Mouse (Mus musculus): ENCODE results near the gene Rfx2. TPM values are rescaled to one million over a fixed set of nuclear protein-coding genes. Genes with fewer than 3 reads are reported as not detected.
A peak's percentile ranks its signal among the peaks of the same experiment; 100 is the strongest.

The Rfx2 gene
- total RNA-seq, 2 experiments from 2014 or later, result 101 to 105 TPM

DNA sequence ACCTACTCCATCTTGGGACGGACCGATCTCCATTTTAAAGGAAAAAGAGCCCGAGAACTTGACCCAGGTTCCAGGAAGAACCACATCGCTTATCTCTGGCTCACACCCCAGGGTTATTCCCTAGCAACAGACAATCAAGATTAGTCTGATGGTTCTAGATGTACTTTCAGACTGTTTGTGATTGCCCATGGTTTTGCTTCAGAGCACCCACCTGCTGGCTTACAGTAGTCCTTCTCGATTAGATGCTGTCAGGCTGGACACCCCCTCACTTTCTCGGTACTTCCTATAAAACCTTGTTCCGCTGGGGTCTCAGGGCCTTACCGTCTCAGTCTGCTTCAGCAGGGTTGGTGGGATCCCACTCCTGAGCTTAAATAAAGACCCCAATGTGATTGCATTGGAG is 5.5 kb upstream of the Rfx2 start:
- no peak for ATAC-seq (replicated peaks; ENCODE audit: low FRiP score, poor library complexity, severe bottlenecking)

DNA sequence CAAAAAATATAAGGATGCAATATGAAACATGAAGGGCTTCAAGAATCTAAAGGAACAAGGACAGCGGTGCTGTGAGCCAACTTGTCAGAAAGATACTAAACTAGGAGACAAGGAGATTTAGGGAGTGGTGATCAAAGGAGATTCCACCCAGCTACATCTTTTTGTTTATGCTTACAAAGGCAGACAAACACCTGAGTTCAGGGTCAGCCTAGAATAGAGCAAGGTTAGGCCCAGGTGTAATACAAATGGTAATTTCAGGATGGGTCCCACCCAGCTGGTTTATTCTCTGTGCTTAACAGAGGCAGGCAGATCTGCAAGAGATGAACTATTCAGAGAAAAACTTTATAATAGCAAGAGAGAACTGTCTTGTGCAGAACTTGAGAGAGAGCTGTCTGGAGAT is 2.6 kb upstream of the Rfx2 start:
- no peak for ATAC-seq (replicated peaks; ENCODE audit: low FRiP score, poor library complexity, severe bottlenecking)

DNA sequence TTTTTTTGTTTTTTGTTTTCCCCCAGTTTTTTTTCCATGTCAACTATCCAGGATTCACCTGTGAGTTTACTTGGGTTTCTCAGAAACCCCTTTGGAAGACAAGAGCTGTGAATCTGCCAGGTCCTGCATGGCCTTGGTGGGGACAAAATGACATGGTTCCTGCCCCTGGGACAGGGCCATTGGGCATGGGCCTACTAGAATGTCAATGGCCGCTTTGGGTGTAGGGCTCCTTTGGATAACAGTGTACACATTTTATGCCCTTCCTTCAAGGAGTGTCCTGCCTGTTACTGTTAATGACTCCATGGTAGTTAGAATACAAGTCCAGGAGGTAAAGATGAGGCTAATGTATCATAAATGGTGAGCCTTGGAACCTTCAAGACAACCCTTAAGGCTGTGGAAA is 2.1 kb upstream of the Rfx2 start:
- ATAC-seq (replicated peaks; ENCODE audit: low FRiP score, poor library complexity, severe bottlenecking), result no peak

DNA sequence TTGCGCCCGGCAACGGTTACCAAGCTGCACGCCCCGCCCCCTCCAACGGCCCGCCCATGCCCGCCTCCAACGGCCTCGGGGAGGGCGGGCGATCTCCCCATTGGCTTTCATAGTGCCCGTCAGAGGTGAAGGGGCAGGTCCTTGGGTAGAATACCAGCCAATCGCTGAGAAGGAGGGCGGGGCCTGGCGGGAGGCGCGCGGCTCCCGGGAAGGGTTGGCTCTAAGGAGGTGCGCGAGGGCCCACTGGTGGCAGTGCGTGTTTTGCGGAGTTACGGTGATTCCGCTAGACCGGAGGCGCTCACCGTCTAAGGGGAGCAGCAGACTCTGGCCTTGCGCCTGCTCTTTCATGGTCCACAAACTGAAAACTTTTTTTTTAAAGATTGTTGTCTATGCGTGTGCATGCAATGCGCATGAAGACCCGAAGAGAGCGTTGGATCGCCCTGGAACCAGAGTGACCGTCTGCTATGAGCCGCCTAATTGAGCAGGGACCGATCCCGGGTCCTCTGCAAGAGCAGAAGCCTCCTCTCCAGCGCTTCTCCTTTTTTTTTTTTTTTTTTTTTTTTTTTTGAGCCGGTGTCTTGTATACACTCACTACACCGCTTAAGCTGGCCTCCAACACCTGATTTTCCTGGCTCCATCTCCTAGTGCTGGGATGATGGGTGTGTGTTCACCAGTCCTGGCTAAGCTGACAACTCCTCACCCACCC is 451 bp upstream of the Rfx2 start:
- peak; percentile 80 for ATAC-seq (replicated peaks; ENCODE audit: low FRiP score, poor library complexity, severe bottlenecking)

DNA sequence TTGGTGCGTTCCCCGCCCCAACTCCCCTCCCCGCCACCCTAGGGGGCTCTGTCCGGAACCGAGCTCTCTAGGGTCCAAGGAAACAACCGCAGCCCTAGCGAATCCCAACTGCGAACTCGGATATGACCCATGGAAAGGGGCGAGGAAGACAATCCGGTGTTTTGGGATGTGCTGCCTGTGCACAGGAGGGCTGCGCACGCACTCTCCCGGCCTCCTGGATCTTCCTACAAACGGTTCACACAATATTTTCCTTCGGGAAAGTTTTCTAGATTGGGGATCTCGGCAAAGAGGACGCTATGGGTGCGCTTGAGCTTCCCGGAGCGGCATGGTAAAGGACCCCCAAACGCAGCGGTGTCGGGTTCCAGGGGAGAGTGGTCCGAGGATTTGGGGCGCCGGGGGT is 1.0 kb downstream of the Rfx2 start:
- no peak for ATAC-seq (replicated peaks; ENCODE audit: low FRiP score, poor library complexity, severe bottlenecking)

DNA sequence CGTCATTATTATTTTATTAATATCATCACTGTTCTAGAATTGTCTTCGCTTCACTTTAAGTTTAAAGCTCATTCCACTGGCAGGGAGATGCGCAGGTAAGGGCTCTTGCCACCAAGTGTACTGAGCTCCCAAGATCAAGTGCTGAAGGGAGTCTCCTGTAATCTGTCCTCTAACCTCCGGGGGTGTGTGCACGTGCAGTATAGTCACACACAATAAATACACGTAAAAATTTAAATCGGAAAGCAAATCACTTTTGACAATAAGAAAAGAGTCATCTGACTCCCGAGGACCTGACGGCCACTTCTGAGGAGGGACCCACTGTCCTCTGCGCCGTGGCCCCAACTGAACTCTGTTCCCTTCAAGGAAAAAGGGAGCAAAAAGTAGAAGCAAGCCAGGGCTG is 1.6 kb downstream of the Rfx2 start:
- ATAC-seq (replicated peaks; ENCODE audit: low FRiP score, poor library complexity, severe bottlenecking), result no peak

DNA sequence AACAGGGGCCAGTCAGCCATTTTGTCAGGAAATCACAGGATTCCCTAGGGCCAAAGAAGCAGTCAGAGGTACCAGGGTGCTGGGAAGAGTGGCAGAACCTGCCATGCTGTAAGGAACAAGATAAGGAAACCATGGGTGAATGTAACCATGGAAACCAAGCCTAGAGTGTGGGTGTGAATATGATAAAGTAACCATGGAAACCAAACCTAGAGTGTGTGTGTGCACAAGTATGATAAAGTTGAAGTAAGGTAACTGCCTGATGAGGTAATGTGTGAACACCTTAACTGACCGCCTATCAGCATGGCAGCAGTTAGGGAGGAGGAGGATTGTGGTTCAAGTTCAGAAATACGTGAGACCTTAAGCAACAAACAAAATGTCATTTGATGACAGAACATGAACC is 4.1 kb downstream of the Rfx2 start:
- ATAC-seq (replicated peaks; ENCODE audit: low FRiP score, poor library complexity, severe bottlenecking), result peak; percentile 67

DNA sequence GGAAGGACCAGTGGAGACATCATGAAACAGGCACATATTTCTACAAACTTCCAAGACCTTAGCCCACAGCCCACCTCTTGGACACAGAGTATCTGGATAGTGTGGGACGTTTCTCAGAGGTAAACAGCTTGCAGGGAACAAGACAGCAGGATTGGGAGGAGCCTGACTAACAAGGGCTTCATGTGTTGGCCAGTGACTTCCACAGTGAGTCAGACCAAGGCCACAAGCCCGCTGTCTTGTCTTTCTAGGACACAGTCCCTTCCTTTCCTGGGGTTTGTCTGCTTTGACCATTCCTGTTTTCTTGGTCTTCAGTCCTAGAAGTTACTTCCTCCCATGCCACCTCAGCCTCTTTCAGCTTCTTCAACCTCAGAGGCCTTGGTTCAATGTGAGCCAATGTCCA is 7.5 kb downstream of the Rfx2 start:
- no peak for ATAC-seq (replicated peaks; ENCODE audit: low FRiP score, poor library complexity, severe bottlenecking)

DNA sequence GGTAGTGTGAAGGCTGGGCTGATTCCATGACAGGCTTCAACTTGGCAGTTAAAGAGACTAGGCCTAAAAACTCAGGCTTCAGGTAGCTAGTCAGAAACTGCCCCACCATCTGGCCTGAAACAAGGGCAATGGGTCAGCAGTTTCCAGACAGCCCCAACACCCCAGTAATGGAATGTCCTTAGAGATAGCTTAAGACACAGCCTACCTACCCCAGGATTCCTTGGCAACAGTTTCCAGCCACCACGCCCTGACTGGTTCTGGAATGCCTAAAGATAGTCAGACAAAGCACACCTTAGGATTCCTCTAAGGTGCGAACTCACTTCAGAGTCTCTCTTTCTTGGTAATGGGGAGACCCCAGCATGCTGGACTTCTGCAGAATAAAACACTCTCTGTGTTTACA is 8.4 kb downstream of the Rfx2 start:
- no peak for ATAC-seq (replicated peaks; ENCODE audit: low FRiP score, poor library complexity, severe bottlenecking)

DNA sequence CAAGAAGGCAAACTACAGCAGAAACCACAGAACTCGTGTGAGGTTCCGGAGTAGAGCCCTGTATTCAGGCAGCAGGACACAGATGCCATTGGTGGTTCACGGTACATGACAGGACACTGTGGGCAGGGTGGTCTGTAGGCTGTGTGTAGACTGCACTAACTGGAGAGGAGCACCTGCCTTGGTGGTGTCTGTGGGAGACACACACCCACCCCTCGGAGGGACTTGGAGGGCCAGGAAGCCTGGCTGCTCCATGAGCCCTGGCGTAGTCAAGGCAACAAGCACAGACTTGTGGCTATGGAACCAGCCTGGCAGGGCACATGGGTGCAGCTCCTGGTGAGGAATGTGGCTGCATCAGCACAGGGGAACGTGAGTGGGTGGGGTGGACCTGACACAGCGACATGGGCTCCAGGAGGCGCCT is 11.1 kb downstream of the Rfx2 start:
- peak; percentile 39; the same call in 1 of the 2 replicates for ATAC-seq (replicated peaks; ENCODE audit: low FRiP score, poor library complexity, severe bottlenecking)

DNA sequence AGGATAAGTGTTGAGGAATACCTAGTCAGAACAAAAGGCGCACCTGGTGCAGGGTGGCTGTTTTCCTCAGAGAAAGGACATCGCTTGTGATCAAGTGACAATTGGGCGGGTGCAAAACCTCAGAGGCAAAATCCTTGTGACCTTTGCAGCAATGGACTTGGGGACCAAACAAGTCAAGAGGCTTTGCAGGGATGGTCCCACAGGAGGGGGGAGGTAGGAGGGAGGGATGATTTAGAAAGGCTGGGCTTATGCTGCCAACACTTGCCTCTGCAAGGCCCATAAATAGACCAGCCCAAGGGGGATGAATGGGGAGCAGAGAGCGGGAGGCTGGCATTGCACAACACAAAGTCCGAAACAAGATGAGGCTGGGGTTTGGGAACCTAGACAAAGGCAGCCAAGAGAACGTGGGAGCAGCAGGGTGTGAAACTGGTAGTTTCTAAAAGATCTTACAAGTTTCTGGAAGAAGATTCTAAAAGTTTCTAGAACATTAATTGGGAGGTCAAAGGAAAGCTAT is 11.7 kb downstream of the Rfx2 start:
- no peak for ATAC-seq (replicated peaks; ENCODE audit: low FRiP score, poor library complexity, severe bottlenecking)

DNA sequence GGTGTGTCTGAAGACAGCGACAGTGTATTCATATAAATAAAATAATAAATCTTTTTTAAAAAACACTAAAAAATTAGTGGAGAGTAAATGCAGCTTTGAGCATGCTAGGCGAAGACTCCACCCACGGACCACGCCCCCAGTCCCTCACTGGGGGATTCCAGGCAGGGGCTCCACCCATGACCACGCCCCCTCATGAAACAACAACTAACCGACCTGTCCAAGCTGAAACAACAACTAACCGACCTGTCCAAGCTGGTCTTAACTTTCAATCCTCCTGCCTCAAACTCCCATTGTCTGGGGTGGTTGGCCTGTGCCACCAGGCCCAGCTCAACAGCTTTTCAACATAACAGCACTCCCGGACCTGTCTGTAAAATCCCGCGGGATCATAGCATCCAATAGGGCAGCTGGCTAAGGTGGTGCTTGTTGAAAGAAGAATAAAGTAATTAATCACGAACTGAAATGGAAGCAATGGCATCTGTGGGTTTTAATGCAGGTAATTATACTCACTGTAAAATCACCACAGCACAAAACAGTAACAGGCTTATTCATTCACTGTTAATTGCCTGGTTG is 12.7 kb downstream of the Rfx2 start:
- ATAC-seq (replicated peaks; ENCODE audit: low FRiP score, poor library complexity, severe bottlenecking), result peak; percentile 68

DNA sequence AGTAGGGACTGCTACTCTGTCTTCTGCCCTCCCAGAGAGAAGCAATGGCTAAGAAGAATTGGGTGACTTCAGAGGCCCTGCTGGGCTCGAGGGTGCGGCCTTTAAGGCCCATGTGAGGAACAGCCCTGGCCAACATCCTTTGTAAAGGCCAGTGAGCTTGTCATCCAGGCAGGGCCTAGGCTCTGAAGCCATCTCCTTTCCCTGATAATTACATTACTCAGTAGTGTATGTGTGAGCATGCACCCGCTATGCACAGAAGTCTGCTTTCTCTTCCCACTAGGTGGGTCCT is 15.8 kb downstream of the Rfx2 start:
- ATAC-seq (replicated peaks; ENCODE audit: low FRiP score, poor library complexity, severe bottlenecking), result no peak

DNA sequence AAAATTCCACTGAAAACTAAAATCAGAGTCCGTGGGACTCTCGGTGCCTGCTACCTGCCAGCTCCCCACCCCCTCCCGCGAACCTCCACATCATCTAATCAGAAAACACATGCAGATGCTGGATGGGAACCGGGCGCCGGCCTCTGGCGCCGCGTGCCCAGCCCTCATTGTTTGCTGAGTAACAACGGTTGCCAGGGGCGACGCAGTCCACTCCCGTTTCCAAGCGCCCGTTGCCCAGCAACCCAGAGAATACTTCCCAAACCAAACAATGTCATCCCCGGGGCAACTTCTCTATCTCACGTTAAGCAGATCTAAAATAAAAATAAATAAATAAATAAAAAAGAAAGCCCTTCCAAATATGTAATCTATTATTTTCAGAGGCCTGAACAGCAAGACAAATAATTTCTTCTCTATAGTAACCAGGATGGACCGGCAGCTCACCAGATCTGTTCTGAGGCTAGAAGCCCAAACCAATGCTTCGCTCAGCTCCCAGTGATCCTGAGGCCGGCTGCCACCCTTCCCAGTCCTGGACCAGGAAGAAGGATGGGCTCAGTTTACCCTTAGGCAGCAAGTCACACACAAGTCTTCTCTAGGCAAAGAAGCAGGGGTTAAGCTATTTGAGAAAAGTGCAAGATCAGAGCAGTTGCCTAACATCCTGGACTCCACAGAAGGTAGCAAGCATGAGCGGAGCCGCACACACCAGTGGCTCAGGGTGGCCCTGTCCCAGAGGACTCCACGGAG is 16.3 kb downstream of the Rfx2 start:
- no peak for ATAC-seq (replicated peaks; ENCODE audit: low FRiP score, poor library complexity, severe bottlenecking)

DNA sequence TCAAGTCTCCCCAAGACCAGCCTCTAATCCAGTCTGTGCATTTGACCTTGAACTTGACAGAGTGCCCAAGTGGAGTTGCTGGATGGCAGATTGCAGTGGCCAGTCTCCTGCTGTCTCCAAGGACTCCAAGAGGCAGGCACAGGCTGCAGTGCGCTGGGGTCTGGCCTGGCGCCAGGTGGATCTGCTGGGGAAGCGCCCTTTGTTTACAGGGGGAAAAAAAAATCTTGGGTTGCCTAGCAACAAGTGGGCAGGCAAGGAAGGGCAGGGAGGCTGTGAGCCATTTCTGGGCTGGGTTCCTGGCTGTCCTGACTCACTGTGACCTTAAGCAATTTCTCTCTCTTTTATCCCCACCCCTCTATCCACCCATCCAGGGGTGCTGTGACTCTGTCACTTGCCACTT is 20.6 kb downstream of the Rfx2 start:
- ATAC-seq (replicated peaks; ENCODE audit: low FRiP score, poor library complexity, severe bottlenecking), result no peak

DNA sequence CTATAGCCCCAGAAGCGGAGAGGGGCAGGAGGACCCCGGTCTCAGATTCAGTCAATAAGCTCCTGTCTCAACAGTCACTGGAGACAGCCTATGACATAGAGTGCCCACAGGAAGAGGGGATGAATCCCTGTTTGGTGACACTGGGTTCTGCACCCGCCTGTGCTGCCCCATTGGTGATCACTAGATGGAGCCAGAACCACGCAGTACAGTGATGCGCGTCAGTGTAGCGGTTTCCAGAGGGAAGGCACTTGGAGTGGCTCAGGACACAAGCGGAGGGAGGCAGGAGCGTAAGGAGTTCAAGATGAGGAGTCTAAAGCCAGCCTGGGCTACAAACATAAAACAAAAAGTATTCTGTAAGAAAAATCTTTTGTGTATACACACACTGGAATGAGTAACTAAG is 22.3 kb downstream of the Rfx2 start:
- ATAC-seq (replicated peaks; ENCODE audit: low FRiP score, poor library complexity, severe bottlenecking), result peak; percentile 71

DNA sequence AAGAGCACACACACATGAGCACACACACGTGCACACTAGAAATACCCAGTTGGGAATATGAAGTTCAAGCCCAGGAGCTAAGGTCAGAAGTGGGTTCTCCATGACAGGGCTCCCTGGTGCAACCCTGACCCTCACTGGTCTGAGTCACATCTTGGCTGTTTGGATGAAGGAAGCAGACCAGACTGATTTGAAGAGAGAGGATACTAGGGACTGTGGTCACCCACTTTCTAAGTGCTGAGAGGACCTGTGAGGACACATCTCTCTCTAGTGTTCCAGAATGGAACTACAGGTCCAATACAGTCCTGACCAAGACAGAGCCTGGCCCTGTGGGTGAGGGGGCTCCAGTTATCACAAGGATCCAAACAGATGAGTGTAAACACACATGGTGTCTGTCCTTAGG is 25.0 kb downstream of the Rfx2 start:
- ATAC-seq (replicated peaks; ENCODE audit: low FRiP score, poor library complexity, severe bottlenecking), result no peak

DNA sequence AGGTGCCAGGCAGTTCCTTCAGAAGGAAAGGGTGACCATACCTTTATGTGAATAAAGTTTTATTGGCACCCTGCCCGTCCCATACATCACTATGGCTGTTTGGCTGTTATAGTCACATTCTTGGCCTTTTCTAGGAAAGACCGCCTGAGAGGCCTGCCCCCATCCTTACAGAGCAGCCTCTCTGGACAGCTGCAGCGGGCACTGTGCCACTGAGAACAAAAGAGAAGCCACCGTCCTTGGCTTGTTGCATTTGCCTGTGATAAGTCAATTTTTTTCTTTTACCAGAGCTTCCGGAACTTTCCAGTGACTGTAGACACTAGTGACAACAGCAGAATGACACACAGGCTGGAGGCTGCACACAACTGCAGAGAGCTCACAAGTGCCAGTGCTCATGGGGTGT is 25.9 kb downstream of the Rfx2 start:
- no peak for ATAC-seq (replicated peaks; ENCODE audit: low FRiP score, poor library complexity, severe bottlenecking)

DNA sequence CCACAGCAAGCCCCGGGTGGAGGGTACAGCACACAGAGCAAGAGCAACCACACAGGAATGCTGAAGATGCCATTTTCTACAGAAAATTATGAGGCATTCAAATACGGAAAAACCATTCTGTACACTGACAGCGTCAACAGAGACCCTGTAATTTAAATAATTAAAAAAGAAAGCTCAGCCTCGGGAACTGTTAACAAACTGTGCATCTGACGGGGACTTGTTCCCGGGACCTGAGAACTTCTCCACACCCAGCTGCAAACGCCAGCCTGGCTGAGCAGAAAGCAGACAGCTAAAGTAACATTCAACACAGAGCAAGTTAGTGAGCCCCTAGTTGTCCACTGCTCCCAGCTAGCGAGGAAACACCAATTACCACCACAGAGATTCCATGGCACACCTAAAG is 28.7 kb downstream of the Rfx2 start:
- ATAC-seq (replicated peaks; ENCODE audit: low FRiP score, poor library complexity, severe bottlenecking), result no peak

DNA sequence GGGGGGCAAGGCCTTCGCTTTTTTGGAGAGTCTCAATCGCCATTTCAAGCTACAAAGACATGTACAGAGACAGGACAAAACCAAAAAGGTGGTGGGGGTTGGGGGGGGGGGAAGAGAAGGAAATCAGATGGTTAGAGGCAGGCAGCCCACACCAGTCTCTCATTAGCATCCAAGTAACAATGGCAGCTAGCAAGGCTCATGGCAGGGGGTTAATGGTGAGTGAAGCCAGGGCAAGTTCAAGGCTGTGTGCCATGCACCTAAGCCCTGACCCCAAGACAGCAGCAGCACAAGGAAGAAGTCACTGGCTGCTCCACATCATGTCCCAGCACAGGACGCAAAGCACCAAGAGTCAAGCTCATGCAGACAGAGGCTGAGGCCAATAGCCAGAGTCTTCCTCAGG is 31.5 kb downstream of the Rfx2 start:
- no peak for ATAC-seq (replicated peaks; ENCODE audit: low FRiP score, poor library complexity, severe bottlenecking)

DNA sequence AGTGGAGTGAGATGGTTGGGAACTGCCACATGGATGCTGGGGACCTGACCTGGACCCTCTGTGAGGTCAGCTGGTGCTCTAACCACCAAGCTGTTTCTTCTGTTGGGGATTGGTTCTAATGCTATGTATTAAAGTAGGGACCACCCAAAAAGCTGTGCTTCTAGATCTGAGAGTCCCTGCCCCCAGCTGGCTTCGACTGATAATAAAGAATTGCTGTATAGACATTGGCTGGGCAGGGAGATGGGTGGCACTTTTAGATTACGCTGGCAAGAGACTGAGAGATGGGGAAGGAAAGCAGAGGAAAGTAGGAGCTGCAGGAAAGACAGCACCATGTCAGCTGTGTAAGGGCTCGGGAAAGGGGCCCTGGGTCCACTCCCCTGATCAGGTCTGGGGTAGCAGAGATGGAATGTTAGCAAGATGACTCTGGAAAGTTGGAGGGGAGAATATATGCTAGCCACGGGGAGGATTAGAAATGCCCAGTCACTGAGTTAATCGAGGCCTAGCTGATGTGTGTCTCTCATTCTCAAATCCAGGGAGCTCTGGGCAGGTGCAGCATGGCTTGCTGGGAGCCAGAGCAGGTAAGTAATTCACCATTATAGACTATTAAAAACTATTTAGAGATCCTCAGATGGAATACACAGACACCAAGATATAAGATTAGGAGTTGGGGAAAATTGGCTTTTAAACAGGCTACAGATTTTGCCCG is 37.0 kb downstream of the Rfx2 start:
- peak; percentile 88 for ATAC-seq (replicated peaks; ENCODE audit: low FRiP score, poor library complexity, severe bottlenecking)
